Mouse (Mus musculus) kidney, embryonic 16.5 days (tissue): Measurements from ENCODE around the gene Smok3c. TPM values are rescaled to one million over a fixed set of nuclear protein-coding genes. Genes with fewer than 3 reads are reported as not detected.
"Not testable (repeated sequence)": the region's sequence is repeated elsewhere in the genome, so short reads cannot be mapped to it uniquely, and the experiment has no call there.

Experiments
- ATAC-seq: fragments of 200-750 bp; cut with Nextera tagmentation; 2 replicates; pipeline ENCODE4 v1.8.0; 2017; ENCODE audit warnings: moderate TSS enrichment; ENCODE audit not compliant: low FRiP score, low TSS enrichment
- H3K27ac ChIP-seq: fragments of 300-500 bp; sonication (generic); 2 replicates; pipeline ENCODE4 v1.5.1; 2014; ENCODE audit warnings: low read length
- H3K27me3 ChIP-seq: fragments of 300-500 bp; sonication (generic); 2 replicates; pipeline ENCODE4 v1.6.1; 2014; ENCODE audit warnings: low read length, control low read depth, mixed read lengths; ENCODE audit not compliant: insufficient read depth
- H3K36me3 ChIP-seq: fragments of 300-500 bp; sonication (generic); 2 replicates; pipeline ENCODE4 v1.6.1; 2014; ENCODE audit warnings: low read length, control low read depth, mixed read lengths; ENCODE audit not compliant: insufficient read depth
- H3K4me1 ChIP-seq: fragments of 300-500 bp; sonication (generic); 2 replicates; pipeline ENCODE4 v1.6.1; 2014; ENCODE audit warnings: low read length, control low read depth, mixed read lengths; ENCODE audit not compliant: insufficient read depth
- H3K4me2 ChIP-seq: fragments of 300-500 bp; sonication (generic); replicated peaks from 2 replicates; pipeline ENCODE4 v1.6.1; 2014; ENCODE audit warnings: low read depth, low read length
- H3K4me3 ChIP-seq: fragments of 300-500 bp; sonication (generic); 2 replicates; pipeline ENCODE4 v1.5.1; 2014; ENCODE audit warnings: mild to moderate bottlenecking, low read length
- H3K9ac ChIP-seq: fragments of 300-500 bp; sonication (generic); replicated peaks from 2 replicates; pipeline ENCODE4 v1.6.1; 2014; ENCODE audit warnings: low read length
- H3K9me3 ChIP-seq: fragments of 300-500 bp; sonication (generic); 2 replicates; pipeline ENCODE4 v1.6.1; 2016; ENCODE audit warnings: low read length, control low read depth
- WGBS: fragments of 180-500 bp; shearing (Covaris S2); extraction: QIAGEN DNeasy Blood & Tissue Kit; methylation state at CpG from one replicate; pipeline ENCODE4 v1.1.7; 2014; 5-methylcytosine and 5-hydroxymethylcytosine counted together
- polyA plus RNA-seq: library from polyadenylated mRNA; unstranded; fragments of >200 nt; fragmentation: Nextera tagmentation; extraction: Ambion mirVana; gene quantifications from 2 replicates; pipeline ENCODE4 v1.2.1, GENCODE M21; 2015

Gene Smok3c
- polyA plus RNA-seq: not detected in 2 replicates

GRCm38 (mm10) chr5:138052894-138053293 lies at the start of gene Smok3c:
Smok3c (plus strand) TSS chr5:138053194.
- H3K9me3 ChIP-seq, ATAC-seq, H3K36me3 ChIP-seq, H3K4me1 ChIP-seq, H3K27me3 ChIP-seq, H3K27ac ChIP-seq, H3K4me2 ChIP-seq, H3K9ac ChIP-seq, H3K4me3 ChIP-seq: not testable (repeated sequence)
- no CpG with 5 or more reads among the region's 5 CpGs for WGBS

- Histone ChIP-seq H3K9me3 (0 out of 2 replicates have a peak, but pooled peaks cover 6% of the 10 kb centered on the region), H3K4me3 (no peak overlapping the region), H3K4me2 (no peak overlapping the region), H3K9ac (no peak overlapping the region), H3K36me3 (no peaks in the 10 kb centered on the region), H3K27me3 (no peaks in the 10 kb centered on the region), H3K27ac (no peak overlapping the region), H3K4me1 (no peaks in the 10 kb centered on the region)
- WGBS: 86% methylated on average over 5 of the region's 5 CpGs
- ATAC-seq: no peak
Observed at GRCm38 (mm10) chr5:138009437-138009836, 43.6 kb upstream of the Smok3c start.

GRCm38 (mm10) chr5:138012382-138012781 lies 40.6 kb upstream of the Smok3c start:
- no peak overlapping the region for H3K27ac ChIP-seq
- 85% methylated on average over 5 of the region's 5 CpGs for WGBS

GRCm38 (mm10) chr5:138016530-138016929 lies 36.5 kb upstream of the Smok3c start:
- WGBS: 96% methylated on average over 2 of the region's 2 CpGs
- no peak overlapping the region for H3K4me3 ChIP-seq
- no peak overlapping the region for H3K4me2 ChIP-seq
- H3K9ac ChIP-seq: no peak overlapping the region
- no peak for ATAC-seq
- 0 out of 2 replicates have a peak, but pooled peaks cover under 1% of the 10 kb centered on the region for H3K9me3 ChIP-seq
- no peaks in the 10 kb centered on the region for H3K36me3 ChIP-seq
- no peak overlapping the region for H3K27ac ChIP-seq
- H3K27me3 ChIP-seq: no peaks in the 10 kb centered on the region
- H3K4me1 ChIP-seq: no peaks in the 10 kb centered on the region

More at GRCm38 (mm10) chr5:138012382-138012781, 40.6 kb upstream of the Smok3c start:
- Histone ChIP-seq H3K27me3 (no peaks in the 10 kb centered on the region), H3K9me3 (0 out of 2 replicates have a peak, but pooled peaks cover 6% of the 10 kb centered on the region), H3K4me1 (no peaks in the 10 kb centered on the region), H3K4me2 (no peak overlapping the region), H3K4me3 (no peak overlapping the region), H3K9ac (no peak overlapping the region), H3K36me3 (no peaks in the 10 kb centered on the region)
- ATAC-seq: no peak

GRCm38 (mm10) chr5:138016997-138017396 lies 36.0 kb upstream of the Smok3c start:
- no peak overlapping the region for H3K4me2 ChIP-seq
- H3K36me3 ChIP-seq: no peaks in the 10 kb centered on the region
- no peak overlapping the region for H3K4me3 ChIP-seq
- H3K27ac ChIP-seq: no peak overlapping the region
- H3K4me1 ChIP-seq: no peaks in the 10 kb centered on the region
- H3K9me3 ChIP-seq: no peaks in the 10 kb centered on the region
- no peak overlapping the region for H3K9ac ChIP-seq
- ATAC-seq: no peak
- no peaks in the 10 kb centered on the region for H3K27me3 ChIP-seq

- H3K27me3 ChIP-seq, H3K4me3 ChIP-seq, H3K4me2 ChIP-seq, H3K9me3 ChIP-seq, H3K9ac ChIP-seq, H3K36me3 ChIP-seq, H3K4me1 ChIP-seq, H3K27ac ChIP-seq, ATAC-seq: not testable (repeated sequence)
- 87% methylated on average over 3 of the region's 4 CpGs for WGBS
Observed at GRCm38 (mm10) chr5:138019577-138019976, 33.4 kb upstream of the Smok3c start.

- H3K27ac ChIP-seq, ATAC-seq: not testable (repeated sequence)
- 85% methylated on average over 3 of the region's 7 CpGs for WGBS
Observed at GRCm38 (mm10) chr5:138020961-138021479, 32.0 kb upstream of the Smok3c start, which contains the start of the genes Smok3a and Smok3b. Smok3a (plus strand) TSS chr5:138021261. Smok3b (plus strand) TSS chr5:138021429.

GRCm38 (mm10) chr5:138073803-138074202 lies 20.8 kb downstream of the Smok3c start:
- H3K9ac ChIP-seq: no peak overlapping the region
- H3K27ac ChIP-seq: no peak overlapping the region
- no peak for ATAC-seq
- no peaks in the 10 kb centered on the region for H3K9me3 ChIP-seq
- no peaks in the 10 kb centered on the region for H3K36me3 ChIP-seq
- WGBS: 84% methylated on average over 4 of the region's 4 CpGs
- H3K27me3 ChIP-seq: no peaks in the 10 kb centered on the region
- no peaks in the 10 kb centered on the region for H3K4me1 ChIP-seq
- no peak overlapping the region for H3K4me2 ChIP-seq
- H3K4me3 ChIP-seq: no peak overlapping the region

More at GRCm38 (mm10) chr5:138020961-138021479, 32.0 kb upstream of the Smok3c start, which contains the start of the genes Smok3a and Smok3b:
- H3K36me3 ChIP-seq, H3K4me3 ChIP-seq, H3K4me2 ChIP-seq, H3K27me3 ChIP-seq, H3K4me1 ChIP-seq, H3K9me3 ChIP-seq, H3K9ac ChIP-seq: not testable (repeated sequence)

- ATAC-seq: no peak
- no peaks in the 10 kb centered on the region for H3K27me3 ChIP-seq
- no peak overlapping the region for H3K9ac ChIP-seq
- no peak overlapping the region for H3K4me3 ChIP-seq
- H3K4me2 ChIP-seq: no peak overlapping the region
- H3K36me3 ChIP-seq: no peaks in the 10 kb centered on the region
- no peaks in the 10 kb centered on the region for H3K4me1 ChIP-seq
- WGBS: 66% methylated on average over 3 of the region's 3 CpGs
- H3K27ac ChIP-seq: no peak overlapping the region
- H3K9me3 ChIP-seq: no peaks in the 10 kb centered on the region
Observed at GRCm38 (mm10) chr5:138075684-138076083, 22.7 kb downstream of the Smok3c start.

- Histone ChIP-seq H3K36me3 (no peaks in the 10 kb centered on the region), H3K9ac (no peak overlapping the region), H3K4me2 (no peak overlapping the region), H3K27ac (no peak overlapping the region), H3K4me3 (no peak overlapping the region), H3K4me1 (no peaks in the 10 kb centered on the region), H3K9me3 (no peaks in the 10 kb centered on the region), H3K27me3 (no peaks in the 10 kb centered on the region)
- WGBS: 57% methylated on average over 2 of the region's 2 CpGs
- ATAC-seq: no peak
Observed at GRCm38 (mm10) chr5:138076148-138076547, 23.2 kb downstream of the Smok3c start.
